Mouse (Mus musculus): ENCODE measurements at regions not wholly inside any gene's neighbourhood (a gene's known extent, or its start where the extent isn't known, plus 50 kb on each side); places are given as distances from the start of the nearest gene placed in this dataset.

DNA sequence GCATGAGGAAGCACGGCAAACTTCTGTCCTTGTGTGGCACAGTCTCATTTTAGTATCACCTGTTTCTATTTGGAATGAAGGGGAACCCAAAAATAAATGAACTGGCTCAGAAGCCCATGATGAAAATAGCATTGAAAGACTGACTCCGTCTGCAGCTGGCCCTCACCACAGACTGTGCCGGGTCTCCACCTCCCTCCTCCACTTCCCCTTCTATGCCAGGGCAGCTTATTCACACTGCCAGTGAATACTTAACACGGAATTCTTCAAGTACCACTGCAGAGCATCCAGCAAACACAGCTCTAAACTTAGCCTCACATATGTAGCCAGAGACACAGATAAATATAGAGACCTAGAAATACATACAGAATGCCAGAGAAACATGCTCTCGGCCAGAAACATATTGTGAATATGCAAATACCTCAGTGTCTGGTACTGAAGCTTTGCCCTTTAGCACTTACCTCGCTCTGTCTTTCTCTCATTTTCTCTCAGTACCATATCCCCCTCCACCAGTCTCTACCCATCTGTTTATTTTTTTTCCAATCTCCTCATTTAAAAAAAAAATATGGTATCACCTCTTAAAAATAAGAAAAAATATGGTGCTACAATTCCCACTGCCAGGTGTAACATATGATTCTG, 311.8 kb downstream of the Olfr1505 start:
- H3K27me3 ChIP-seq (ENCODE audit: insufficient read depth, low read length) = no peaks in the 10 kb centered on the region
- H3K36me3 ChIP-seq (replicated peaks) = no peaks in the 10 kb centered on the region
- no peak overlapping the region for H3K4me3 ChIP-seq (ENCODE audit: low read depth, low read length)
- ATAC-seq (ENCODE audit: extremely low read depth, insufficient number of reproducible peaks, low FRiP score, poor library complexity, severe bottlenecking) (no peak), DNase-seq (ENCODE audit: low spot score) (no peak)
- no peaks in the 10 kb centered on the region for H3K4me1 ChIP-seq (ENCODE audit: insufficient read depth, low read depth, low read length)
- H3K9me3 ChIP-seq (replicated peaks) = no peaks in the 10 kb centered on the region
- no peak for TF ChIP-seq POLR2AphosphoS5 (IDR thresholded peaks at IDR 0.05; ENCODE audit: insufficient replicate concordance, low read depth, low read length)
- no peak for TF ChIP-seq GATA1 (IDR thresholded peaks at IDR 0.05; ENCODE audit: borderline replicate concordance, low read length)
- no peak for TF ChIP-seq GATA2 (IDR thresholded peaks at IDR 0.05; ENCODE audit: borderline replicate concordance, low read depth, low read length)

- TF ChIP-seq GATA1 (IDR thresholded peaks at IDR 0.05; ENCODE audit: borderline replicate concordance, low read length) = no peak
- TF ChIP-seq TAL1 (conservative IDR thresholded peaks at IDR 0.05; ENCODE audit: low read depth, low read length) = no peak
- no peak for TF ChIP-seq POLR2AphosphoS5 (IDR thresholded peaks at IDR 0.05; ENCODE audit: insufficient replicate concordance, low read depth, low read length)
- no peak for TF ChIP-seq CTCF (IDR thresholded peaks at IDR 0.05; ENCODE audit: low read depth, low read length)
- no peak for TF ChIP-seq GATA2 (IDR thresholded peaks at IDR 0.05; ENCODE audit: borderline replicate concordance, low read depth, low read length)
- ATAC-seq (ENCODE audit: extremely low read depth, insufficient number of reproducible peaks, low FRiP score, poor library complexity, severe bottlenecking) (no peak), DNase-seq (ENCODE audit: low spot score) (no peak)
- Histone ChIP-seq H3K36me3 (replicated peaks) (no peaks in the 10 kb centered on the region), H3K9me3 (replicated peaks) (no peaks in the 10 kb centered on the region), H3K4me1 (ENCODE audit: insufficient read depth, low read depth, low read length) (no peaks in the 10 kb centered on the region), H3K4me3 (ENCODE audit: low read depth, low read length) (no peak overlapping the region), H3K27me3 (ENCODE audit: insufficient read depth, low read length) (no peaks in the 10 kb centered on the region)
Measured at GRCm38 (mm10) chr19:14225787-14226186, 312.5 kb downstream of the Olfr1505 start.

GRCm38 (mm10) chr19:14226521-14226920, 313.2 kb downstream of the Olfr1505 start:
- TF ChIP-seq POLR2AphosphoS5 (IDR thresholded peaks at IDR 0.05; ENCODE audit: insufficient replicate concordance, low read depth, low read length) = no peak
- TF ChIP-seq CTCF (IDR thresholded peaks at IDR 0.05; ENCODE audit: low read depth, low read length) = no peak
- no peak for TF ChIP-seq TAL1 (conservative IDR thresholded peaks at IDR 0.05; ENCODE audit: low read depth, low read length)
- no peak for TF ChIP-seq GATA1 (IDR thresholded peaks at IDR 0.05; ENCODE audit: borderline replicate concordance, low read length)
- TF ChIP-seq GATA2 (IDR thresholded peaks at IDR 0.05; ENCODE audit: borderline replicate concordance, low read depth, low read length) = no peak
- ATAC-seq (ENCODE audit: extremely low read depth, insufficient number of reproducible peaks, low FRiP score, poor library complexity, severe bottlenecking) (no peak), DNase-seq (ENCODE audit: low spot score) (no peak)
- H3K9me3 ChIP-seq (replicated peaks) = no peaks in the 10 kb centered on the region
- no peak overlapping the region for H3K4me3 ChIP-seq (ENCODE audit: low read depth, low read length)
- no peaks in the 10 kb centered on the region for H3K27me3 ChIP-seq (ENCODE audit: insufficient read depth, low read length)
- no peaks in the 10 kb centered on the region for H3K36me3 ChIP-seq (replicated peaks)
- no peaks in the 10 kb centered on the region for H3K4me1 ChIP-seq (ENCODE audit: insufficient read depth, low read depth, low read length)

- TF ChIP-seq CTCF (IDR thresholded peaks at IDR 0.05; ENCODE audit: low read depth, low read length) (no peak), GATA1 (IDR thresholded peaks at IDR 0.05; ENCODE audit: borderline replicate concordance, low read length) (no peak), GATA2 (IDR thresholded peaks at IDR 0.05; ENCODE audit: borderline replicate concordance, low read depth, low read length) (no peak), TAL1 (conservative IDR thresholded peaks at IDR 0.05; ENCODE audit: low read depth, low read length) (no peak), POLR2AphosphoS5 (IDR thresholded peaks at IDR 0.05; ENCODE audit: insufficient replicate concordance, low read depth, low read length) (no peak)
- DNase-seq (ENCODE audit: low spot score) = no peak
- H3K4me1 ChIP-seq (ENCODE audit: insufficient read depth, low read depth, low read length) = no peaks in the 10 kb centered on the region
Measured at GRCm38 (mm10) chr19:14243565-14243964, 330.2 kb downstream of the Olfr1505 start.

GRCm38 (mm10) chr19:14246973-14247614, 333.8 kb downstream of the Olfr1505 start:
- Histone ChIP-seq H3K27me3 (ENCODE audit: insufficient read depth, low read length) (no peaks in the 10 kb centered on the region), H3K9me3 (replicated peaks) (no peaks in the 10 kb centered on the region), H3K36me3 (replicated peaks) (no peaks in the 10 kb centered on the region), H3K4me3 (ENCODE audit: low read depth, low read length) (no peak overlapping the region), H3K4me1 (ENCODE audit: insufficient read depth, low read depth, low read length) (no peaks in the 10 kb centered on the region)
- ATAC-seq (ENCODE audit: extremely low read depth, insufficient number of reproducible peaks, low FRiP score, poor library complexity, severe bottlenecking) (no peak), DNase-seq (ENCODE audit: low spot score) (no peak)
- TF ChIP-seq CTCF (IDR thresholded peaks at IDR 0.05; ENCODE audit: low read depth, low read length) (no peak), GATA1 (IDR thresholded peaks at IDR 0.05; ENCODE audit: borderline replicate concordance, low read length) (no peak), GATA2 (IDR thresholded peaks at IDR 0.05; ENCODE audit: borderline replicate concordance, low read depth, low read length) (no peak), POLR2AphosphoS5 (IDR thresholded peaks at IDR 0.05; ENCODE audit: insufficient replicate concordance, low read depth, low read length) (no peak), TAL1 (conservative IDR thresholded peaks at IDR 0.05; ENCODE audit: low read depth, low read length) (no peak)

More at GRCm38 (mm10) chr19:14243565-14243964, 330.2 kb downstream of the Olfr1505 start:
- no peak for ATAC-seq (ENCODE audit: extremely low read depth, insufficient number of reproducible peaks, low FRiP score, poor library complexity, severe bottlenecking)
- no peak overlapping the region for H3K4me3 ChIP-seq (ENCODE audit: low read depth, low read length)
- no peaks in the 10 kb centered on the region for H3K36me3 ChIP-seq (replicated peaks)
- H3K9me3 ChIP-seq (replicated peaks) = no peaks in the 10 kb centered on the region
- H3K27me3 ChIP-seq (ENCODE audit: insufficient read depth, low read length) = no peaks in the 10 kb centered on the region

GRCm38 (mm10) chr19:14247979-14248378, 334.6 kb downstream of the Olfr1505 start:
- no peak overlapping the region for H3K4me3 ChIP-seq (ENCODE audit: low read depth, low read length)
- no peak for DNase-seq (ENCODE audit: low spot score)
- TF ChIP-seq TAL1 (conservative IDR thresholded peaks at IDR 0.05; ENCODE audit: low read depth, low read length) (no peak), CTCF (IDR thresholded peaks at IDR 0.05; ENCODE audit: low read depth, low read length) (no peak), POLR2AphosphoS5 (IDR thresholded peaks at IDR 0.05; ENCODE audit: insufficient replicate concordance, low read depth, low read length) (no peak), GATA2 (IDR thresholded peaks at IDR 0.05; ENCODE audit: borderline replicate concordance, low read depth, low read length) (no peak), GATA1 (IDR thresholded peaks at IDR 0.05; ENCODE audit: borderline replicate concordance, low read length) (no peak)
- peaks cover 6% of the 10 kb centered on the region; the same call in 1 of the 2 replicates for H3K4me1 ChIP-seq (ENCODE audit: insufficient read depth, low read depth, low read length)
- H3K27me3 ChIP-seq (ENCODE audit: insufficient read depth, low read length) = no peaks in the 10 kb centered on the region
- no peak for ATAC-seq (ENCODE audit: extremely low read depth, insufficient number of reproducible peaks, low FRiP score, poor library complexity, severe bottlenecking)
- H3K36me3 ChIP-seq (replicated peaks) = no peaks in the 10 kb centered on the region
- no peaks in the 10 kb centered on the region for H3K9me3 ChIP-seq (replicated peaks)

Measured in G1E (cell line).